Mouse (Mus musculus) adrenal gland, postnatal 14 days (tissue): ENCODE data around the gene Spsb4. TPM values are rescaled to one million over a fixed set of nuclear protein-coding genes. Genes with fewer than 3 reads are reported as not detected.

Experiments used
- DNase-seq: peaks from one replicate; pipeline ENCODE4 v3.0.0; 2021; ENCODE audit warnings: mixed read lengths
- total RNA-seq: library from RNA; stranded (reverse); gene quantifications from 2 replicates; pipeline ENCODE4 v1.2.3, GENCODE M21; 2021

Gene Spsb4
- total RNA-seq, 1 experiment from 2014 or later = 1.7 TPM

DNA sequence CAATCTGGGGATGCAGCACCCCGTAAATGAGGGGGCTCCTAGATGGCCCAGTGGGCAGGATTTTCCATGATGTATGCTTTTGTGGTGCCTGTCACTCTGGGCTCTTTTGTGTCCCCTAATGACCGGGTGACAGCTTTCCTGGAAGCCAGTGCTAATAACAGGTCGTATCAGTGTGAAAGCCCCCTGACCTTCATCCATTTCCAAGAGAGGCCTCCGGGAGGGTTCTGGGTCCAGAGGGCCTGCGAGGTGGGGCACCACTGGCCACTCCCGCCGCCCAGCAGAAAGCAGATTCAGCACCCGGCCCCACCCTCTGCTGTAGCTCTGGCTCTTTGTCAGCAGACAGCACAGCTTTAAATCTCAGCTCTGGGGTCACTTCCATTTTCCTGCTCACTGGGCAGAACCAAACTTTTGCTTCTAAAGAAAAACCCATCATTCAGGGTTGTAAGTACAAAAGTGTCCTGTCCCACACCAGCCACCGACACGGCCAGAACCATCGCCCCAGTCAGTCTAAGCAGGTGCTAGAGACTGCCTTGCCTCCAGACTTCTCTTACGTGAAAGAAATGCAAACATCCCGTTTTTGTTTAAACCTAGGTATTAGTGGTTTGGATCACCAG is 39.1 kb downstream of the Spsb4 start:
- DNase-seq = no peak

DNA sequence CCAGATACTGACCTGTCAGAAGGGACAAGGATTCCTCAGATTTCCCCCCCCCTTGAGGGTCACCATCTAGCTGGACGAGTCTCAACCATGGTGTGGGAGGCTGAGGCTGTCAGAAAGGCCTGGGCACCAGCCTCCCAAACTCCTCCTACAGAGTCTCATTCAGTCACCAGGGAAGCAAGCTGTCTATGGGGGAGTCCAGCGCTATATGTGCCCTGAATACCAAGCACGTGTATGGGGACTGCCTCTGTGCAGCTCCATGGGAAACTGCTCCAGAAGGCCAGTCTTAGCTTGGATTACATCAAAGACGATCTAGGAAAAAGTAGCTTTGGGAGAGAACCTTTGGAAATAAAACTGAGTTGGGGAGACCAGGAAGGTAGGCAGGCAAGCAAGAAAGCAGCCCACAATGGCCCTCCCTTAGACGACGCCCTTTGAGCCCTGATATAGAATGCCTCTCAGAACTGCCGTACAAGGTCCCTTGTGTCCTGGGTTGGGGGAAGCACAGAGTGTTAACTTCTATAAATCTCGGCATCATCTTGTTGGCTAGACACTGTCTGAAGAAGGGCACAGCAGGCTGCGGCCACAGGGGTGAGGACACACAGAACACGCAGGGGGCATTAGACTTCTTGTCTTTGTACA is 40.4 kb downstream of the Spsb4 start:
- DNase-seq = no peak

DNA sequence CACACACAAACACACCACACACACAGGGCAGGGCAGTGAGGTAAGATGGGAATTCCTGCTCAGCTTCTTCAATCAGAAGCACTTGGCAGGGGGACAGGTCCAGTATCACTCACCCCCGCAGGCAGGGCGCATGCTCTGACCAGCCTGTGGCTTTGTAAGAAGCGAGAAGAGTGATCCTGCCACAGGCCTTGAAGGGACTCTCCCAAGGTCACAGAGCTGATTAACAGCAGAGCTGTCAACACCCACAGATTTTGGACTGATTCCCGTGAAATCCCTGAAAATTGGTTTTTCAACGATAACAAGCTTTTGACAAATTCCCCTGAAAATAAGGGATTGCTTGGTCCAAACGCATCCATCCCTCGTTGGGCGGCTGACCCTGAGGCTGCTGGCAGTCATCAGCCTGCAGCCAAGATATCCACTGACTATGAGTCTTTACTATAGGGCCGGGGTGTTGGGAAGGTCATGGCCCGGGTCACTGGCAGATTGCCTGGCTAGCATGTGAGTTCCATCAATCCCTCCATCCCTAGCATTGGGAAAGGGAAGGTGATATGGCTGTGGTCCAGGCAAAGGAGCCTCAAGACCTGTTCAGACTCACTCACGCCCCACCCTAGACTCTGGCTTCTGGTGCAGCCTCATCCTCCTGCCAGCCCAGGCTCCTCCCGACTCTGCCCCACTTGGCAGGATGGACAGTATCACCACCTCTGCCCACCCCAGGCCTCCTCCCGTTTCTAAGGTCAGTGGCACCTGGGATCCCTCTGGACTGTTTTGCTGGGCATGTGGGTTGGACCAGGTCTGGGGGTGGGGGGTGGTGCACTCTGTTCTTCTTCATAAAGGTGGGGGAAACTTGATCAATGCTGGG is 41.1 kb downstream of the Spsb4 start:
- peak; percentile 84 for DNase-seq

DNA sequence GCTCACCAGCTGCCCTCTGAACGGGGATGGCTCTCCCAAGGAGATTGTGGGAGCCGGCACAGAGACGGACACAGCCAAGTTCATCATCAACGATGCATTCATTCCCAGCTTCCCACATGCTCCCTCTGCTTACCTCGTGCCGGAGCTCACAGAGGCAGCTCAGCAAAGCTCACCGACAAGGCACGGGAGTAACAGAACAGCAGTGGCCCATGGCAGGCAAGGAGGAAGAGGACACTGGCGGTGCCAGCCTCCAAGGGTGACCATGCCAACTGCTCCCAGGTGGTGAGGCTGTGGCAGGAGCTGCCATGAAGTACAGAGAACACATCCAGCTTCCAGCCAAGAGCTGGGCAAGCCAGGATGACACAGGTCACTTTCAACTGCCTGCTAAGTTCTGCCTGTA is 45.6 kb downstream of the Spsb4 start:
- no peak for DNase-seq

DNA sequence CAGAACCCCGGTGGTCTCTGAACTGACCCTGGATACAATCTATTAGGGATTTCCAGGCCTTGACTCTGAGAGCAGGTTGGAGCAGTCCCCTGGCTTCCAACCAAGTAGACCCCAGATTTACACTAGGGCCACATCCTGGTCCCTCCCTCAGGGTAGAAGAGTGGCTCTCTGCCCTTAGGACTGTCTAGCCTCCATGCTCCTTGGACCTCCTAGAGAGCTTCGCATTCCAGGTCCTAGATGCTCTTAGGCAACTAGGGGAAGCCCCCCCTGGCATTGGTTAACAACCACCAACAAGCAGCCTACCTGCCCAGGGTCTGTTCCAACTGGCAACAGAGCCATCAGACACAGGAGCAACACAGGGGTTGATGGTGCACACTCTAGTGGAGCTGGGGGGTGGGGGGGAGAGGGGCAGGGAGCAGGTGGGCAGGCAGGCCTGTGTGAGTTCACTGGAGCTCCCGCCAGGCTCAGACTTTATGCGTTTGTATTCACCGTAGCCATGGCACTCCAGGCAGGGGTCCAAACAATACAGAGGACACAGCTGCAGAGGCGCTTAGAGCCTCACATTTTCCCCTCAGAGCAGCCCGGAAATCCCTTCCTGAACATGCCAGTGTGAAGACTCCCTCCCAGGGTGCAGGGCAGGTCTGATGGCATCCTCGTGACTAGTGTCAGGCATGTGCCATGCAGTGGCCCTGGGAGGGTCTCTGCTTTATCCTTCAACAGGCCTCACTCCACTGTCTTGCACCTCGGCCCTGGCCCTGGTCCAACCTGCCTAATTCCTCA is 46.8 kb downstream of the Spsb4 start:
- DNase-seq = peak; percentile 34

DNA sequence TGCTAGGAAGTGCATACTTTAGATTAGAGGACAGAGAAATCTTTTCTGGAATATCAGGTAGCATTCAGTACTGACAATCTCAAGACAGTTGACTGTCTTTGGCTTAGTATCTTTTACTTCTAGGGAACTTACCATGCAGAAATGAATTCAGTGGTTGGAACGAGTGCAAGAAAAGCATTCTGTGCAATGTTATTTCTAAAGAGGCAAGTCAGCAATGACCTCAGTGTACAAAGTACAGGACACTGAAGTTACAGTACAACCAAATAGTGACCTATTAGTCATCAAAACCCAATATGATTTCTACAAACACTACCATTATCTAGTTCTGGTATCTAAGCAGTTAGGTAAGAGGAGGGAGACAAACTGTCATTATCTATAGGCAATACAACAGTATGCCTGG is 51.1 kb downstream of the Spsb4 start:
- DNase-seq = no peak

DNA sequence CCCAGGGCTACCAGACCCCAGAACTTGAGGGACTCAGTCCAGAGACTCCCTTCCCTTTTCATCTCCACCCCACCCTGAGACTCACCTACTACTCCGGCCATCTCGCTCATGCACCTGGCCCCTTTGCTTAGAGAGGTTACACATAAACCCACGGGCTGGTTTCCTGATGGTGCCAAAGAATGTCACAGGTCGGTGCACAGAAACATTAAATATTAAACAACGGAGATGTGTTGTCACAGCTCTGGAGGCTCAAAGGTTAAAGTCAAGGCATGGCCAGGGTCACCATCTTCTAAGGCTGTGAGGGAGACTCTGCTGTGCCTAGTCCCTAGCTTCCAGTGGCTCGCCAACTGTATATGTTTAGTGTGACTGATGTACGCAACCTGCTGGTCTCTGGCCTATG is 52.2 kb downstream of the Spsb4 start:
- no peak for DNase-seq

DNA sequence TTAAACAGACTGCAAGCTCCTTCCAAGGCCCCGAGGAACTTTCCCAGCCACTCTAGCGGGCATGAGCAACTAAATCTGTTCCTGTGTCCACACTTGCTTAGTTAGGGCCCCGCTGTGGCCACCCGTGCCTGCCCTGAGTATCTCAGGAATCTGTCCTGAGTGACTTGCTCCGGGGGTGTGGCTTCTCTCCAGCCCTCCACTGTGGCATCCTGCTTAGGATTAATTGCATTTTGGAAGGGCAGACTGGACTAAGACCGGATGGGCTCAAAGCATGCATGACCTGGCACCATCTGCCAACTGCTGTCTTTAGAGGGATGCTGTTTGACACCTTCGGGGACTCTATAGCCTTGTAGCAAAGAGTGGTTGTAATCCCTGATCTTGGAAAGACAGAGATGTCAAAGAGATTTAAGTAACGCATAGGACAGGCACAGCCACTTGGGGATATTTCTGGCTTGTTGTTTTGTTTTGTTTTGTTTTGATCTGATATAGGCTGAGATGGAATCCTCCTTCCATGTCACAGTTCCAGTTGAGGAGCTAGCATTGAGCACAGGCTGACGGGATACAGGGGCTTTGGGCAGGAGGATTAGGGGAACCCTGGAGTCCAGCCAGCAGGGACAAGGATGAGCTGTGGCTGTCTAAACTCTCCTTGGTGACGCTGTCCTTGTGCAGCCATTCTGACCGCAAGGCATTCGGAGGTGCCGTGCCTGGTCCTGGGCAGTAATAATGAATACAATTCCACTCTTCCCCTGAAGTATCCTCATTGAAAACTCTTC is 55.0 kb downstream of the Spsb4 start:
- no peak for DNase-seq

DNA sequence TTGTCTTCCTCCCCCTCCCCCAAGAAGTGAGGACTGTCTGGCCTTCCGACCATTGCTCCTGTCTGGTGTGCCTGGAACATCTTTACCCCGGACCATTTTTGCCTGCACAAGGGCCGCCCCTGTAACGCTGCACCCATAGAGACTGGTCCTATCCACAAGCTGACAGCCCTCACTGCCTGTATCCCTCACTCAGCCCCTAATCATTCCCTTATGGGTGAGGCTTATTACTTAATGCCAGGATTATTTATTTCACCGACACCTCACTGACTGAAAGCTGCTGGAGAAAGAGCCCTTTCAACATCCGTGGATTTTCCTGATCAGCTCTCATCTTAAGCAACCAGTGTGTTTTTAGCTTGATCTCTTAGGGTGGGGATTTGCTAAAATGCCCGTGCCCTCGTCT is 55.9 kb downstream of the Spsb4 start:
- DNase-seq = no peak

DNA sequence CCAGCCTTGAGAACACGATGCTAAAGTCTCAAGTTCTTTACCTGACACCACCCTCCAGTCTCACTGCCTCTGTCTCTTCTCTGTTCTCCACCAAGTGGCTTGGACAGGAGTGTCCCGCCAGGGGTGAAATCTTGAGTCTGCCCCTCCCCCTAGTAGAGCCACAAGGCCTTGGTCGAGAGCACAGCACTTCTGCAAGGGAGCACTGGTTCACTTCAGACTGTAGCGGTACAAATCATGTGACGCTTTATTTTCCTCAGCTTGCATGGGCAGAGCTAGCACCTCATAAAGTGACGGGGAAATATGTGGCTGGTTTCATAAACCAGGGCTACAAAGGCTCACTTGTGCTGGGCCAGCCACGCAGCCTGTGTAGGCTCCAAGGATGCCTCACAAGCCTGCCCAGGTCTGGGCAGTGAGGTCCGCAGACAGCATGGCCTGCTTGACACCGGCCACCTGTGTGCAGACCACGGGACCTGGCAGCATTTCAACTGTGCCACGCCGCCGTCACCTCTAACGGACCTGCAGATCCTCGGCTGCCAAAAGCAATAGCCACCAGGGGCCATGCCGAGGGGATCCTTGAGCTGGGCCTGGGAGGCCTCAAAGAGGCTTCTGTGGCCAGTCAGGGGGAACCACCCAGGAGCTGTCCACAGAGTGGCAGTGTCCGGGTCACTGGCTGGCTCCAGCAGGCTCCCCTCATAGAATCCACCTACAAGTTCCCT is 56.5 kb downstream of the Spsb4 start:
- DNase-seq = no peak

DNA sequence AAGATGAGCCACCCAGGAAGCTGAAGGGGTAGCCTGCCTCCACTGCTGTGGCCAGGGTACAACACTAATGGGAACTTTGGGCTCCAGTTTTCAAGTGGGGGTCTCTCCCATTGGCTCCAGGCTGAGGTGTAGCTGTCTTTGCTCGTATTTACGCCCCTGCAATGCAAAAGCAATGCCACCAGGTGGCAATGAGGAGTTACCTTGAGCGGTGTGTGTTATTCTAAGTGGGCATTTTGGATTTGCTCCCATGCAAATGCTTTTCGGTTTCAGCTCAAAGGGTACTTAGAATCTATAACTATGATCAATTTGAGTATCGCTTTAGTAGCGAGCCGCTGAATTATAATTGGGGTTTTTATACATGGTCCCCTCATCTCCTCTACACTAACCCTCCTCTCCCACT is 57.6 kb downstream of the Spsb4 start:
- DNase-seq = peak; percentile 49

DNA sequence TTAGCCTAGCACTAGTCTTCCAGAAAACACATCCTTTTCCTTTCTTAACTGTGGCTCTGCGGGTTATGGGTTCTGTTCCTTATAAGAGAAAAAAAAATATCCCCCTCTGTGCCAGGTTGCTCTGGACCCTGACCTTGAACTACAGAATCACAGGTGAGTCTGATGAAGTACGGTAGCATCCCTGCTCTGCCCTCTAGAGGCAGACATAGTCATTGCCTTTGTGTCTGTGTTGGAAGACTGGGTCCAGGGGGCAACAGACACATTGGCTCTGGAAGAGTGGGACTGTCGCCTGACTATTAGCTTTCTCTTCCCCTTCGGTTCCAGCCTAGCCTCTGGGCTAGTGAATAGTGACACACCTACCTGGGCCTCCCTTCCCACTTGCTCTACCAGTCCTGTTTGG is 58.4 kb downstream of the Spsb4 start:
- no peak for DNase-seq

DNA sequence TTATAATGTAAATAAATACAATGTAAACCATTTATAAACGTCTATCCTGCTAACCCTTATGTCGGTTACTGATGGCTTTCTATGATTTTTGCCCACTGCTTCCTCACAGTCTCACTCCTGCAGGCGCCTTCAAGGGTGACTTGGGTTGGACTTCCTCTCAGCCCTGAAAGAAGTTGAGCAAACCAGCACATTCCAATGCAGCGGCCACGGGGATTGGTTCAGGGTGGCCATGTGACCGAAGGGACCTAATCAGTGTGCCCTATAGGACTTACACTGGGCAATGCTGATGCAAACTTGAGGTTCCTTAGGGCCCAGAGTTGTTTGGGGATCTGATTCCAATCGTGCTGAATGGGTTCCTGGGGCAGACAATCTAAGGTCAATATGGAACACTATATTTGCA is 59.2 kb downstream of the Spsb4 start:
- no peak for DNase-seq

DNA sequence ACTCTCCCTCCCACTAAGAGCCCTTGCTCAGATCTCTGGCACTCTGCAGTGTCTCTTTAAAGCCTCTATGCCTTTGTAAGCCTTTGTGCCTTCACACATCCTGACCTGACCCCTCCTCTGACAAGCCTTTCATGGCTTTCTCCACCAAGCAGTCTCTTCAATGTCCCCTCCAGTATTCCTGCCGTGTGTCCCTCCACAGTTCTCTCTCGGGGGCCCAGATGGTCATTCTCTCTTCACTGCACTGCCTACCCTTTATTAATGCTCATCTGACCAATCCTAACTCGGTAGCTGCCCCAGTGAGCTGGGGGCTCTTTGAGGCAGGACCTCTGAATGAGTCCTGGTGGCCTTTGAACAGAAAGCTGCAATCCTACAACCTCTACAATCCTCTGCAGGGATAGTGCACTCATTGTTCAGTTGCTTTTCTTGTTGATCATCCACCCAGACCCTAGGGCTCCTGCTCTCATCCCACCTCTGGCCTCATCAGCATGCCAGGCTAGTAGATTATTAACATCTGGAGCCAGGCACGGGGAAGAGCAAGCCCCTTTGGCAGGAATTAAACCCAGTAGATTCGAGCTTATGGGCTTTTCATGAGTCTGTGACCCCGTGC is 60.5 kb downstream of the Spsb4 start:
- DNase-seq = no peak

DNA sequence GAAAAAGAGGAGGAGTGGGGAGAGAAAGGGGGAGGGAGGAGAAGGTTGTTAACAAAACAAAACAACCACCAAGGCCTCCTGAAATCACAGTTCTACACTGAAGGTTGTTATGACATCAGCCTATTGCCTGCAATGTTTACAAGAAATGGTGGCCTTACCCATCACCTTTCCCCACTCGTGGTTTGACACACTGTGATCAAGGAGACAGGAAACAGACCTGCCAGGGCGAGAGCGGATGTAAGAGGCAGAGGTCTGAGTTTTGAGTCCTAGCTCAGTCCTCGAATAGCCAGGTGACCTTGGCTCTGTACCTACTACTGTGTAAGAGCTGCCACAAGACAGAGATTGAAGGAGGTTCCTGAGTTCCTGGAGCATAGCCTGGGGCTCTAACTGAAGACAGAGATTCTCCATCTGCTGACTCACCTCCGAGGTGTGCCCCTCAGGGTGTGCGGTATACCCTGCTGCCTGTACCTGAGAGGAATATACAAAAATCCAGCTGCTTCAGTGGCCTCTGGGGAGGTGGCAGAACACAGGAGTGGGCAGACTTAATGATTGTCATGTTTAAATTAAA is 61.3 kb downstream of the Spsb4 start:
- no peak for DNase-seq

DNA sequence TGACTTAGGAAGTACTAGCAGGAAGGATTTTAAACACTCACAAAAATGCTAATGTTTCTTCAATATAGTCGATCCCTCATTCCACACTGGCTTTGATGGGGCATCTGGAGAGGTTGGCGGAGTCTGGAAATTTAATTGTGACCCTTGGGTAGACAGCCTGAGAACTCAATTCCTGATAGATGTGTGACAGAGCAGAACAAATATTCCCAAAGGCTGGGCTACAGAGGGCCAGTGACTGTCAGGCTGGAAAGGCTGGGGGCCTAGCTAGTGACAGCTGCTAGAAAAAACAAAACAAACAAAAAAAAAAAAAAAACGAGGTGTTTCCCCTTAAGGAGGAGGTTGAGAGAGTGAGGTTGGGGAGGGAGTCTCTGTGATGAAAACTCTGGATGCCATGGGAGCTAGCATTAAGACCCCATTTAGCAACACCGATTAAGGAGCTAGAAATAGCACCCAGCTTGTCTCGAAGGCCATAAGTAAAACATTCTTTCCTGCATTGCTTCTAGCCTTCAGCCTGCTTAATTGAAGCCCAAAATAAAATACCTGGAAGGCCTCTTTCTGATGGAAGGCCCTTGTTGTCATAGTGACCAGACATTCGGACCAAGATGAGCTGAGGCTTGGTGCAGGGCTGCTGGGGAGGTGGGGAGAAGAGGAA is 61.9 kb downstream of the Spsb4 start:
- DNase-seq = no peak

DNA sequence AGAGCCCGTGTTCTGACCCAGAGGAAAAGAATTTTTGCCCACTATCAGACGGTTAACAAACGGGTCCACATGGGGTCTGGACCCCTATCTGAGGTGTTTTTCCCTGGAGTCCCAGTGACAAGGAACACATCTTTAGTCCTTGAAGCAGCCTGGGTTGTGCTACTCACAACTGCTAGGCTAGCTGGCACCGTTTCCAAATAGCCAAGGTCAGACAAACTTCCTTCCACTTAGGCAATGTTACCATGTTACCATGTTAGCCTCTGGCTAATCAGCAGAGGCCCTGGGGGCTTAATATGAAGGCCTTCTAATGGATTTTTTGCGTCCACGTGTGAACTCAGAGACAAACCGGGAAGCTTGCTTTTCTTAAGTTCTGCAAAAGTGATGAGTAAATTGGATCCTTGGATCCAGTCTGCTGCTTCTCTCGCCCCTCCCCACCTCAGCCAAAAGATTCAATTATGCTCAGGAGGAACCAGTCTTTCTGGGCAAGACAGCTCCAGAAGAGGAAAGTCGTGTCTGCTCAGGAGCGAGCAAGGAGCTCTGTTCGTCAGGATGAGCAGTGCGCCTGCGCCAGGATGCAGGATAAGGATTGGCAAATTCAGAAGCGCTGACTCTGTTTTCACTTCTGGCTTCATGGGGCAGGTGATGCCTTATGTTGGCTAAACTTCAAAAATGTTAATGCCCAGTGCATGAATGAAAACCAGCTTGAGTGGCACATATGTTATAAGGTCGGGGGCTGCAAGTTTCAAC is 64.4 kb downstream of the Spsb4 start:
- DNase-seq = peak; percentile 59

DNA sequence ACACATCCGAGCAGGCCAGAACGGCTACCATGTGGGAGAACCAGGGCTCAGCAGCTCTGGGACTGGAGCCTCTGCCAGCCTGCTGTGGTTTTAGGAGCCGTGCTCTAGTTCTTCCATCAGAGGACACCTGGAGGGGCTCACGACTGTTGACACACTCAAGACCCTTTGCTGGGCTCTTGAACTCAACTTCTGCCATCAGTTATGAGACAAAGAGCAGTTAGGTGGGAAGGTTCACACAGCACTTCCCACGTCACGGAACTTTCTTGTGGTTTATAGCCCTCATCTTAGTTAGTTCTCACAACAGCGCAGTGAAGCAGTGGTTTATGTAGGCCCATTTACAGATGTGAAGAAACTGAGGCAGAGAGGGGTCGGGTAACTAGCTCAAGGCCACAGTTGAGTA is 65.2 kb downstream of the Spsb4 start:
- no peak for DNase-seq

DNA sequence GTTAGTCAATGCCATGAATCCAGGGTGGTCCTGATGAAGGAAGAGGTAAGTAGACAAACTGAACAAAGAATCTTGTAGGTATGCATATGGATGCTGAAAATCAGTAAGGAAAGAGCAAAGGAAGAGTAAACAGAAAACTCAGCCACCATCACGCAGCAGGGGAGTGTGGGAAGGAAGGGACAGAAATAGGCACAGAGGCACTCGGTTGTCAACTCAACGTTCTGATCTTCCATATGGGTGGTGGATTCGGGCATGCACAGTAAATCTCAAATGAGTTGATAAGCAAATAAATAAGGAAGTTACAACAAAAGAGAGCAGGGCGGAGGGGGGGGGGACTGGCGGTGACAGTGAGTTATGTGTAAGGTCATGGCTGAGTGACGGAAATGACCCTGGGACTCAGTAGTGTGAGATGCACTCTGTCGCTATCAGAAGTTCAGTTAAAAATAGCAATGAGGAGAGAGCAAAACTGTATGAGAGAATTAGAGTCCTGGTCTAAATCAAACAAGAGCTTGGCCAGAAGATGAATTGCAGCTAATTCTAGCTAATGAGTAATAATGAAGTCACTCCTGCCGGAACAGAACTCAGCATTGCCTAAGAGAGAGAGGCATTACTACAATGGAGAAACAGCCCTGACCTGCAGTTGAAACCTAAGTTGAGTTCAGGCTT is 66.2 kb downstream of the Spsb4 start:
- DNase-seq = peak; percentile 49
